Mouse (Mus musculus) bone marrow, adult 2 months (tissue): ENCODE results near the gene Nxpe5. TPM values are rescaled to one million over a fixed set of nuclear protein-coding genes. Genes with fewer than 3 reads are reported as not detected.

Experiments used
- H3K27ac ChIP-seq: fragments of 200-500 bp; 2 replicates; pipeline ENCODE4 v1.5.1; 2012; ENCODE audit warnings: low read depth, mild to moderate bottlenecking, control low read depth, inconsistent platforms, low read length; ENCODE audit not compliant: control insufficient read depth, poor library complexity, insufficient read depth
- H3K4me1 ChIP-seq: fragments of 200-500 bp; 2 replicates; pipeline ENCODE4 v1.6.1; 2011; ENCODE audit warnings: low read length; ENCODE audit not compliant: control insufficient read depth, insufficient read depth
- H3K4me3 ChIP-seq: fragments of 200-500 bp; replicated peaks from 2 replicates; pipeline ENCODE3; 2011; ENCODE audit warnings: mild to moderate bottlenecking, low read depth, low read length, control low read depth; ENCODE audit not compliant: control insufficient read depth
- CTCF ChIP-seq: fragments of 200-500 bp; IDR thresholded peaks from 2 replicates; pipeline ENCODE4 v1.5.1; 2011; ENCODE audit warnings: low read length, control low read depth; ENCODE audit not compliant: control insufficient read depth, insufficient read depth
- POLR2A ChIP-seq: fragments of 200-500 bp; IDR thresholded peaks from 2 replicates; pipeline ENCODE4 v1.6.1; 2011; ENCODE audit warnings: low read depth, mild to moderate bottlenecking, control low read depth, low read length, borderline replicate concordance; ENCODE audit not compliant: control insufficient read depth
- WGBS: fragments of 180-500 bp; shearing (Covaris S2); methylation state at CpG from one replicate; pipeline ENCODE4 v1.1.7; 2018; 5-methylcytosine and 5-hydroxymethylcytosine counted together
- polyA plus RNA-seq: library from polyadenylated mRNA; stranded (reverse); fragments of >200 nt; gene quantifications from 2 replicates; pipeline ENCODE4 v1.2.4, GENCODE M21; 2011; ENCODE audit warnings: low replicate concordance; ENCODE audit not compliant: missing spikeins, insufficient read depth, insufficient read length

Gene Nxpe5
- polyA plus RNA-seq, 1 experiment, result not detected

GRCm38 (mm10) chr5:138257585-138257978 lies 31.9 kb downstream of the Nxpe5 start:
- 45% methylated on average over 4 of the region's 4 CpGs for WGBS
- Histone ChIP-seq H3K4me1 (peaks cover 11% of the 10 kb centered on the region), H3K27ac (peak overlapping the region; percentile 88), H3K4me3 (peak overlapping the region; percentile 48)
- TF ChIP-seq POLR2A (no peak), CTCF (no peak)

- 36% methylated on average over 3 of the region's 3 CpGs for WGBS
- H3K4me3 ChIP-seq, result no peak overlapping the region
- peak overlapping the region; percentile 70 for H3K27ac ChIP-seq
- peaks cover 11% of the 10 kb centered on the region for H3K4me1 ChIP-seq
- TF ChIP-seq POLR2A (no peak), CTCF (no peak)
Observed at GRCm38 (mm10) chr5:138258078-138258477, 32.4 kb downstream of the Nxpe5 start.

GRCm38 (mm10) chr5:138258542-138258941 lies 32.8 kb downstream of the Nxpe5 start:
- no peak overlapping the region for H3K4me3 ChIP-seq
- WGBS, result 40% methylated on average over 6 of the region's 6 CpGs
- TF ChIP-seq CTCF (no peak), POLR2A (no peak)
- H3K4me1 ChIP-seq, result peaks cover 11% of the 10 kb centered on the region
- peak overlapping the region; percentile 70; the same call in 1 of the 2 replicates for H3K27ac ChIP-seq

DNA sequence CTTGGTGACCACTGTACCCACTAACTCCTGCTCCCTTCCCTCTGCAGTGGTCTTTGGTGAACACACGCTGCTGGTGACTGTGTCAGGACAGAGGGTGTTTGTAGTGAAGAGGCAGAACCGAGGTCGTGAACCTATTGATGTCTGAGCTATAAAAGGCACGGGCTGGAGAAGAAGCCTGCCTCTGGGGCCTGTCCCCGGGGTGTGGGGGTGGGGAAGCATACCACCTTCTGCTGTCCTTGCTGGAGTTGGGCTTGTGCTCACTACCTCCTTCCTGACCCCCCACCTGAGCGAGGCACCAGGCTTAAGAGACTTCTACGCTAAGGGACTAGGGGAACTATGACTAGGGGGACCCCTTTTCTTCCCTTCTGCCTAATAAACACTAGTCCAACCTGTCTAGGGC lies 33.3 kb downstream of the Nxpe5 start:
- no peak overlapping the region for H3K4me3 ChIP-seq
- H3K27ac ChIP-seq, result peak overlapping the region; percentile 70
- WGBS, result 42% methylated on average over 7 of the region's 7 CpGs
- TF ChIP-seq POLR2A, result no peak
- no peak for TF ChIP-seq CTCF
- H3K4me1 ChIP-seq, result peaks cover 11% of the 10 kb centered on the region

GRCm38 (mm10) chr5:138260051-138260450 lies 34.4 kb downstream of the Nxpe5 start:
- 0 out of 2 replicates have a peak overlapping the region, but pooled peaks have one; percentile 0 for H3K27ac ChIP-seq
- no peak for TF ChIP-seq CTCF
- no peak for TF ChIP-seq POLR2A
- H3K4me3 ChIP-seq, result peak overlapping the region; percentile 0
- 59% methylated on average over 10 of the region's 10 CpGs for WGBS
- peaks cover 11% of the 10 kb centered on the region for H3K4me1 ChIP-seq

DNA sequence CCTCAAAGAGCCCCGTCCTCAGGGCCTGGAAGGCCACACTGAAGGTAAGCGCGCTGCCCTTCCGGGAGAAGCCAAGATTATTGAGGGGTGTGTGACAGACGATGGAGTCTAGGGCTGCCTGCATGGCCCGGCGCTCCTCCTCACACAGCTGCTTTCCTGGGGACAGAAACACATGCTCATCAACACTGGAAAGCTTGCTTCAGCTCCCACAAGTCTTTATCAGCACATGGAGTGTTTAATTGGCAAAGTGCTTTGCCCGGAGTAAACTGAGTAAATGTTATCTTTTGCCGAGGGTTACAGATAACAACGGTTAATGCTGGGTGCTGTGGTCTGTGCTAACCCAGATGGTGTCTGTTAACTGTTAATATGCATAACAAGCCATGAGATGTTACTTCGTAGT lies 35.1 kb downstream of the Nxpe5 start:
- Histone ChIP-seq H3K27ac (peak overlapping the region; percentile 31; the same call in 1 of the 2 replicates), H3K4me1 (peaks cover 11% of the 10 kb centered on the region), H3K4me3 (peak overlapping the region; percentile 25)
- TF ChIP-seq CTCF (no peak), POLR2A (no peak)
- 49% methylated on average over 11 of the region's 11 CpGs for WGBS

- TF ChIP-seq CTCF (no peak), POLR2A (no peak)
- peak overlapping the region; percentile 87 for H3K4me3 ChIP-seq
- WGBS, result 18% methylated on average over 4 of the region's 4 CpGs
- H3K4me1 ChIP-seq, result peaks cover 10% of the 10 kb centered on the region
- H3K27ac ChIP-seq, result peak overlapping the region; percentile 97
Observed at GRCm38 (mm10) chr5:138262001-138262400, 36.3 kb downstream of the Nxpe5 start.

DNA sequence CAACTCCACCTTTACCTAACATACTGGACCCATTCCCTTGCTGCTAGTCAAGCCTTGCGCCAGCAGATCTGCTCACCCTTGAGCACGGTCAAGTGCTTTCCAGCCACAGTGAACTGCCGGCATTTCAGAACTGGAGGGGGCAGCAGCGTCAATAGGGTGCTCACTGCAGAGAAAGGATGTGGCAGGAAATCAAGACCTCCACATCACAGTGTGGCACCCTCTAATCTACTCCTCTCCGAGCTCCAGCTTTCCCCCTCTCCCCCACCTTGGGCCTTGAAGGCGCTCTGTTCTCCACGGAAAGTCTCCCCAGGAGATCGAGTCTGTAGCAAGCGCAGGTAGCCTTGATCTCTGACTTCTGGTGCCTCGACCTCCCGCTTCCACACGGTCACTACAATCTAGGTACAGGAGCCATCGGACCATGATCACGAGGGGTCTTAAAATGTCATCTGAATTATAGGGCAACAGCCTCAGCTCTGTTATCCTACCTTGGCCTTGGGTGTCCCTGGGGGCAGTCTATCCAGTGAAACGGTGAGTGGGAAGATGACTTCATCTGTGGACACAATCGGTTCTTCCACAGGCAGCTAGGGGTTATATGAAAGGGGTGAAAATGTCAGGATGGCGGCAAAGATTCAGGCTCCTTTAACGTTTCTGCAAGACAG lies 37.0 kb downstream of the Nxpe5 start:
- peak overlapping the region; percentile 97 for H3K27ac ChIP-seq
- 21% methylated on average over 18 of the region's 18 CpGs for WGBS
- H3K4me3 ChIP-seq, result peak overlapping the region; percentile 87
- H3K4me1 ChIP-seq, result peaks cover 7% of the 10 kb centered on the region
- TF ChIP-seq POLR2A (no peak), CTCF (no peak)
